Mouse (Mus musculus): ENCODE measurements around the gene Adam19. TPM values are rescaled to one million over a fixed set of nuclear protein-coding genes. Genes with fewer than 3 reads are reported as not detected.

Gene Adam19
- polyA plus RNA-seq, 1 experiment = 17.6 TPM

GRCm38 (mm10) chr11:46090951-46091667 lies 35.3 kb downstream of the Adam19 start:
- Histone ChIP-seq H3K27ac (ENCODE audit: control insufficient read depth, insufficient read depth, low read depth, low read length, poor library complexity) (peak overlapping the region; percentile 10; the same call in 1 of the 2 replicates), H3K4me1 (ENCODE audit: control insufficient read depth, insufficient read depth, low read length) (peaks cover 3% of the 10 kb centered on the region; the same call in 1 of the 2 replicates), H3K4me3 (replicated peaks; ENCODE audit: control insufficient read depth, low read depth, low read length) (no peak overlapping the region)
- whole genome bisulfite sequencing = 64% methylated on average over 10 of the region's 10 CpGs
- no peak for TF ChIP-seq POLR2A (IDR thresholded peaks at IDR 0.05; ENCODE audit: borderline replicate concordance, control insufficient read depth, low read depth, low read length)
- TF ChIP-seq CTCF (IDR thresholded peaks at IDR 0.05; ENCODE audit: control insufficient read depth, insufficient read depth, low read length) = no peak

GRCm38 (mm10) chr11:46092121-46092520 lies 36.3 kb downstream of the Adam19 start:
- Histone ChIP-seq H3K4me1 (ENCODE audit: control insufficient read depth, insufficient read depth, low read length) (peaks cover 3% of the 10 kb centered on the region; the same call in 1 of the 2 replicates), H3K4me3 (replicated peaks; ENCODE audit: control insufficient read depth, low read depth, low read length) (no peak overlapping the region), H3K27ac (ENCODE audit: control insufficient read depth, insufficient read depth, low read depth, low read length, poor library complexity) (no peak overlapping the region)
- no peak for TF ChIP-seq CTCF (IDR thresholded peaks at IDR 0.05; ENCODE audit: control insufficient read depth, insufficient read depth, low read length)
- TF ChIP-seq POLR2A (IDR thresholded peaks at IDR 0.05; ENCODE audit: borderline replicate concordance, control insufficient read depth, low read depth, low read length) = no peak
- WGBS = 87% methylated on average over 4 of the region's 4 CpGs

- 61% methylated on average over 9 of the region's 9 CpGs for WGBS
- TF ChIP-seq CTCF (IDR thresholded peaks at IDR 0.05; ENCODE audit: control insufficient read depth, insufficient read depth, low read length) = no peak
- TF ChIP-seq POLR2A (IDR thresholded peaks at IDR 0.05; ENCODE audit: borderline replicate concordance, control insufficient read depth, low read depth, low read length) = no peak
- H3K4me1 ChIP-seq (ENCODE audit: control insufficient read depth, insufficient read depth, low read length) = no peaks in the 10 kb centered on the region; the same call in 1 of the 2 replicates
- H3K4me3 ChIP-seq (replicated peaks; ENCODE audit: control insufficient read depth, low read depth, low read length) = no peak overlapping the region
- H3K27ac ChIP-seq (ENCODE audit: control insufficient read depth, insufficient read depth, low read depth, low read length, poor library complexity) = no peak overlapping the region
Measured at GRCm38 (mm10) chr11:46095477-46096264, 39.9 kb downstream of the Adam19 start.

DNA sequence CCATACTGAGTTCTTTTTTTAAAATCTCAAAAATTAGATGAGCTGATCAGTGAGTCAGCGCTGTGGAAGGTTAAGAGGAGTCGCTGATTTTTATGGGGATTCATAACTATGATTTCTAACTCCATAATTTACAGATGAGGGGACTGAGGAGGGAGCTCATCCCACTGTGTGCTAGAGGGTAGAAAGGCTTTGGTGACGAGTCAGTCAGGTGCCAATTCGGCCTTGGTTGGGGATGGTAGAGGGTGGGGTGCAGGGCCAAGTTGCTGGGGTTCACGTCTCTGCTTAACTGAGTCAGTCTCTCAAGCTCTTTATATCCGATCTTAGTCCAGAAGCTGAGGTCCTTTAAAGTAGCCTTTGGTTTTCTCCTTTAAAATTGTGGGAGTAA lies 40.5 kb downstream of the Adam19 start:
- TF ChIP-seq CTCF (IDR thresholded peaks at IDR 0.05; ENCODE audit: control insufficient read depth, insufficient read depth, low read length) (no peak), POLR2A (IDR thresholded peaks at IDR 0.05; ENCODE audit: borderline replicate concordance, control insufficient read depth, low read depth, low read length) (no peak)
- 84% methylated on average over 6 of the region's 6 CpGs for WGBS
- Histone ChIP-seq H3K4me3 (replicated peaks; ENCODE audit: control insufficient read depth, low read depth, low read length) (no peak overlapping the region), H3K4me1 (ENCODE audit: control insufficient read depth, insufficient read depth, low read length) (no peaks in the 10 kb centered on the region; the same call in 1 of the 2 replicates), H3K27ac (ENCODE audit: control insufficient read depth, insufficient read depth, low read depth, low read length, poor library complexity) (no peak overlapping the region)

GRCm38 (mm10) chr11:46097062-46097461 lies 41.3 kb downstream of the Adam19 start:
- WGBS = 81% methylated on average over 3 of the region's 3 CpGs
- TF ChIP-seq CTCF (IDR thresholded peaks at IDR 0.05; ENCODE audit: control insufficient read depth, insufficient read depth, low read length) = no peak
- TF ChIP-seq POLR2A (IDR thresholded peaks at IDR 0.05; ENCODE audit: borderline replicate concordance, control insufficient read depth, low read depth, low read length) = no peak
- no peak overlapping the region for H3K4me3 ChIP-seq (replicated peaks; ENCODE audit: control insufficient read depth, low read depth, low read length)
- no peaks in the 10 kb centered on the region for H3K4me1 ChIP-seq (ENCODE audit: control insufficient read depth, insufficient read depth, low read length)
- H3K27ac ChIP-seq (ENCODE audit: control insufficient read depth, insufficient read depth, low read depth, low read length, poor library complexity) = no peak overlapping the region

GRCm38 (mm10) chr11:46102107-46102506 lies 46.3 kb downstream of the Adam19 start:
- TF ChIP-seq POLR2A (IDR thresholded peaks at IDR 0.05; ENCODE audit: borderline replicate concordance, control insufficient read depth, low read depth, low read length) (no peak), CTCF (IDR thresholded peaks at IDR 0.05; ENCODE audit: control insufficient read depth, insufficient read depth, low read length) (no peak)
- no peaks in the 10 kb centered on the region for H3K4me1 ChIP-seq (ENCODE audit: control insufficient read depth, insufficient read depth, low read length)
- no peak overlapping the region for H3K27ac ChIP-seq (ENCODE audit: control insufficient read depth, insufficient read depth, low read depth, low read length, poor library complexity)
- no peak overlapping the region for H3K4me3 ChIP-seq (replicated peaks; ENCODE audit: control insufficient read depth, low read depth, low read length)
- 75% methylated on average over 6 of the region's 6 CpGs for WGBS

- Histone ChIP-seq H3K4me1 (ENCODE audit: control insufficient read depth, insufficient read depth, low read length) (no peaks in the 10 kb centered on the region), H3K4me3 (replicated peaks; ENCODE audit: control insufficient read depth, low read depth, low read length) (no peak overlapping the region), H3K27ac (ENCODE audit: control insufficient read depth, insufficient read depth, low read depth, low read length, poor library complexity) (no peak overlapping the region)
- 83% methylated on average over 1 of the region's 1 CpGs for WGBS
- TF ChIP-seq CTCF (IDR thresholded peaks at IDR 0.05; ENCODE audit: control insufficient read depth, insufficient read depth, low read length) (no peak), POLR2A (IDR thresholded peaks at IDR 0.05; ENCODE audit: borderline replicate concordance, control insufficient read depth, low read depth, low read length) (no peak)
Measured at GRCm38 (mm10) chr11:46107046-46107445, 51.3 kb downstream of the Adam19 start.

GRCm38 (mm10) chr11:46109206-46109605 lies 53.4 kb downstream of the Adam19 start:
- WGBS = 91% methylated on average over 5 of the region's 5 CpGs
- Histone ChIP-seq H3K27ac (ENCODE audit: control insufficient read depth, insufficient read depth, low read depth, low read length, poor library complexity) (no peak overlapping the region), H3K4me1 (ENCODE audit: control insufficient read depth, insufficient read depth, low read length) (no peaks in the 10 kb centered on the region), H3K4me3 (replicated peaks; ENCODE audit: control insufficient read depth, low read depth, low read length) (no peak overlapping the region)
- TF ChIP-seq POLR2A (IDR thresholded peaks at IDR 0.05; ENCODE audit: borderline replicate concordance, control insufficient read depth, low read depth, low read length) (no peak), CTCF (IDR thresholded peaks at IDR 0.05; ENCODE audit: control insufficient read depth, insufficient read depth, low read length) (no peak)
